23 mouse cellular contexts compared by ENCODE assay signal in genomic region chr6:118365781-118366180, GRCm38 (mm10). TPM values are rescaled to one million over a fixed set of nuclear protein-coding genes. Genes with fewer than 3 reads are reported as not detected.
A peak's percentile ranks its signal among the peaks of the same experiment; 100 is the strongest.
DNase-seq lines count a peak whose midpoint lies in the region; ATAC-seq and TF ChIP-seq lines count a peak whose summit lies in the region.
"Had no signal": no experiment of that assay in that cellular context is flagged by ENCODE, and none has a peak within 500 bp of the region (broad histone marks: within the 10 kb centered on the region; RNA-seq: fewer than 3 reads in every experiment).

No protein-coding gene starts in this region.

- no peak for TF ChIP-seq CTCF in C2C12 (IDR thresholded peaks at IDR 0.05; ENCODE audit: control insufficient read depth, insufficient read depth, insufficient read length)

- no peaks in the 10 kb centered on the region for H3K27me3 ChIP-seq in C2C12 (ENCODE audit: control insufficient read depth, insufficient read depth, insufficient read length)
- H3K27me3 ChIP-seq: embryonic facial prominence, embryonic 13.5 days; embryonic facial prominence, embryonic 15.5 days; forebrain, embryonic 12.5 days had no signal

- ATAC-seq in cerebellum, adult (ENCODE audit: insufficient number of reproducible peaks, low FRiP score, low TSS enrichment): no peak
- ATAC-seq: forebrain, embryonic 14.5 days; forebrain, embryonic 16.5 days had no signal

- H3K79me2 ChIP-seq in C2C12 (ENCODE audit: control insufficient read depth, insufficient read depth): no peaks in the 10 kb centered on the region

- no peak overlapping the region for H3K4me3 ChIP-seq in C2C12 (ENCODE audit: insufficient read depth, poor library complexity, severe bottlenecking)
- H3K4me3 ChIP-seq: embryonic facial prominence, embryonic 13.5 days; embryonic facial prominence, embryonic 15.5 days; erythroblast, embryonic 14.5 days; forebrain, embryonic 10.5 days; forebrain, embryonic 12.5 days had no signal

- peak overlapping the region; percentile 12 for H3ac ChIP-seq in C2C12 (ENCODE audit: control insufficient read depth, insufficient read length, low read depth)

- H3K36me3 ChIP-seq in C2C12 (ENCODE audit: control insufficient read depth, insufficient read depth): no peaks in the 10 kb centered on the region
- H3K36me3 ChIP-seq: embryonic facial prominence, embryonic 13.5 days; embryonic facial prominence, embryonic 15.5 days; forebrain, embryonic 10.5 days; forebrain, embryonic 12.5 days had no signal

- no peaks in the 10 kb centered on the region for H3K79me3 ChIP-seq in C2C12 (ENCODE audit: low read depth)

- peak; percentile 80 for DNase-seq in heart, adult 11 months
- no peak for DNase-seq in heart, adult 9 months (ENCODE audit: low spot score in 2 of 2)
- peak; percentile 20 for DNase-seq in 3134 (ENCODE audit: extremely low read depth, insufficient read length, low spot score)
- no peak for DNase-seq in spleen, postnatal 14 days (ENCODE audit: low spot score in 2 of 2)
- DNase-seq: adrenal gland, postnatal 14 days; adrenal gland, postnatal 36 days; B cell, adult 2 months; cerebellum, adult 11 months; cerebellum, adult 18-20 months; cerebellum, adult 8-10 months; cerebellum, adult 9-11 months; cerebellum, postnatal 14 days; cerebellum, postnatal 36 days; embryo, embryonic 11 days had no signal

TF ChIP-seq in C2C12, 6 proteins besides CTCF, POLR2A, EP300 and RAD21:
- TF ChIP-seq CEBPB (IDR thresholded peaks at IDR 0.05; ENCODE audit: low read depth): no peak
- no peak for TF ChIP-seq FOSL1 (IDR thresholded peaks at IDR 0.05; ENCODE audit: insufficient read depth, low read length, poor library complexity, severe bottlenecking)
- TF ChIP-seq MYOG (IDR thresholded peaks at IDR 0.05; ENCODE audit: control insufficient read depth, extremely low read depth, insufficient read length): no peak
- TF ChIP-seq MYOD1 (IDR thresholded peaks at IDR 0.05; ENCODE audit: control insufficient read depth, insufficient read length, low read depth): no peak
- TF ChIP-seq MAX (IDR thresholded peaks at IDR 0.05): no peak
- TF ChIP-seq USF1 (IDR thresholded peaks at IDR 0.05; ENCODE audit: low read depth): no peak

RNA-seq across cellular contexts. Expression of gene Bms1, which starts 53.5 kb away (rescaled TPM):
- polyA plus RNA-seq in C2C12 (2012; fragmentation: generic; extraction: Trizol): 20.5 TPM

Comparison
In these comparisons a context has a peak if more than half of its experiments do, and no peak if none do; other contexts are left out.
1. DNase-seq: peak in heart, adult 11 months (single experiment) and 3134 (single experiment); none in heart, adult 9 months (0 of 2) and spleen, postnatal 14 days (0 of 2).